Mouse (Mus musculus) midbrain, embryonic 15.5 days (tissue): Measurements from ENCODE around the gene Plscr3. TPM values are rescaled to one million over a fixed set of nuclear protein-coding genes. Genes with fewer than 3 reads are reported as not detected.

Source experiments
- ATAC-seq: fragments of 200-750 bp; cut with Nextera tagmentation; replicated peaks from 2 replicates; pipeline ENCODE4 v1.8.0; 2017; ENCODE audit warnings: moderate TSS enrichment
- H3K27ac ChIP-seq: fragments of 300-500 bp; sonication (generic); 2 replicates; pipeline ENCODE4 v1.5.1; 2015; ENCODE audit warnings: mild to moderate bottlenecking, inconsistent platforms
- H3K27me3 ChIP-seq: fragments of 300-500 bp; sonication (generic); replicated peaks from 2 replicates; pipeline ENCODE4 v1.6.1; 2015; ENCODE audit warnings: inconsistent platforms
- H3K36me3 ChIP-seq: fragments of 300-500 bp; sonication (generic); replicated peaks from 2 replicates; pipeline ENCODE4 v1.6.1; 2015; ENCODE audit warnings: inconsistent platforms
- H3K4me1 ChIP-seq: fragments of 300-500 bp; sonication (generic); 2 replicates; pipeline ENCODE4 v1.6.1; 2015; ENCODE audit warnings: inconsistent platforms
- H3K4me2 ChIP-seq: fragments of 300-500 bp; sonication (generic); 2 replicates; pipeline ENCODE4 v1.6.1; 2015; ENCODE audit warnings: inconsistent platforms, mild to moderate bottlenecking, moderate library complexity
- H3K4me3 ChIP-seq: fragments of 300-500 bp; sonication (generic); 2 replicates; pipeline ENCODE4 v1.5.1; 2015; ENCODE audit warnings: mild to moderate bottlenecking, inconsistent platforms
- H3K9ac ChIP-seq: fragments of 300-500 bp; sonication (generic); 2 replicates; pipeline ENCODE4 v1.6.1; 2015; ENCODE audit warnings: mild to moderate bottlenecking, inconsistent platforms
- H3K9me3 ChIP-seq: fragments of 300-500 bp; sonication (generic); 2 replicates; pipeline ENCODE4 v1.6.1; 2016; ENCODE audit warnings: inconsistent platforms
- WGBS: fragments of 180-500 bp; shearing (Covaris S2); methylation state at CpG from one replicate; pipeline ENCODE4 v1.1.7; 2015; ENCODE audit warnings: mixed read lengths; 5-methylcytosine and 5-hydroxymethylcytosine counted together
- polyA plus RNA-seq: library from polyadenylated mRNA; unstranded; fragments of >200 nt; fragmentation: Nextera tagmentation; extraction: Ambion mirVana; gene quantifications from 2 replicates; pipeline ENCODE4 v1.2.1, GENCODE M21; 2015

The Plscr3 gene
- polyA plus RNA-seq, 1 experiment from 2014 or later: 52.3 TPM

- H3K4me1 ChIP-seq: no peaks in the 10 kb centered on the region
- no peak for ATAC-seq
- H3K9ac ChIP-seq: no peak overlapping the region
- no peak overlapping the region for H3K4me3 ChIP-seq
- H3K27ac ChIP-seq: no peak overlapping the region
- H3K9me3 ChIP-seq: no peaks in the 10 kb centered on the region
- H3K27me3 ChIP-seq: no peaks in the 10 kb centered on the region
- 90% methylated on average over 7 of the region's 7 CpGs for WGBS
- no peak overlapping the region for H3K4me2 ChIP-seq
- H3K36me3 ChIP-seq: no peaks in the 10 kb centered on the region
Observed at GRCm38 (mm10) chr11:69871822-69872221, 25.6 kb downstream of the Plscr3 start.

- no peak overlapping the region for H3K4me3 ChIP-seq
- no peak overlapping the region for H3K27ac ChIP-seq
- H3K4me1 ChIP-seq: peaks cover 5% of the 10 kb centered on the region; the same call in 1 of the 2 replicates
- no peaks in the 10 kb centered on the region for H3K36me3 ChIP-seq
- no peak overlapping the region for H3K9ac ChIP-seq
- ATAC-seq: no peak
- no peaks in the 10 kb centered on the region for H3K27me3 ChIP-seq
- H3K4me2 ChIP-seq: no peak overlapping the region
- WGBS: 80% methylated on average over 4 of the region's 4 CpGs
- no peaks in the 10 kb centered on the region for H3K9me3 ChIP-seq
Observed at GRCm38 (mm10) chr11:69872451-69872850, 26.3 kb downstream of the Plscr3 start.

GRCm38 (mm10) chr11:69876186-69876585, 30.0 kb downstream of the Plscr3 start:
- H3K4me2 ChIP-seq: no peak overlapping the region
- WGBS: 77% methylated on average over 7 of the region's 7 CpGs
- ATAC-seq: no peak
- no peak overlapping the region for H3K9ac ChIP-seq
- H3K4me3 ChIP-seq: no peak overlapping the region
- no peak overlapping the region for H3K27ac ChIP-seq
- H3K9me3 ChIP-seq: no peaks in the 10 kb centered on the region
- H3K27me3 ChIP-seq: peaks cover 6% of the 10 kb centered on the region
- H3K36me3 ChIP-seq: no peaks in the 10 kb centered on the region
- peaks cover 23% of the 10 kb centered on the region for H3K4me1 ChIP-seq

- no peak overlapping the region for H3K27ac ChIP-seq
- H3K4me2 ChIP-seq: peak overlapping the region; percentile 31
- H3K4me3 ChIP-seq: no peak overlapping the region
- peaks cover 28% of the 10 kb centered on the region for H3K4me1 ChIP-seq
- H3K36me3 ChIP-seq: no peaks in the 10 kb centered on the region
- WGBS: 2% methylated on average over 12 of the region's 12 CpGs
- no peak overlapping the region for H3K9ac ChIP-seq
- no peak for ATAC-seq
- no peaks in the 10 kb centered on the region for H3K9me3 ChIP-seq
- H3K27me3 ChIP-seq: peaks cover 12% of the 10 kb centered on the region
Observed at GRCm38 (mm10) chr11:69876867-69877266, 30.7 kb downstream of the Plscr3 start.

- peaks cover 17% of the 10 kb centered on the region for H3K27me3 ChIP-seq
- H3K36me3 ChIP-seq: no peaks in the 10 kb centered on the region
- no peak within 1 kb of the TSS for H3K27ac ChIP-seq
- WGBS: 85% methylated on average over 11 of the region's 11 CpGs
- H3K4me2 ChIP-seq: peak within 1 kb of the TSS; percentile 31
- H3K4me3 ChIP-seq: no peak within 1 kb of the TSS
- ATAC-seq: no peak
- no peak within 1 kb of the TSS for H3K9ac ChIP-seq
- no peaks in the 10 kb centered on the region for H3K9me3 ChIP-seq
- peaks cover 28% of the 10 kb centered on the region for H3K4me1 ChIP-seq
Observed at GRCm38 (mm10) chr11:69877878-69878277, 31.7 kb downstream of the Plscr3 start, which contains the start of gene Tmem95. TSS of gene Tmem95 (minus strand) at chr11:69878018.

GRCm38 (mm10) chr11:69878399-69878798, 32.2 kb downstream of the Plscr3 start:
- no peak overlapping the region for H3K27ac ChIP-seq
- ATAC-seq: no peak
- no peak overlapping the region for H3K4me3 ChIP-seq
- peaks cover 17% of the 10 kb centered on the region for H3K27me3 ChIP-seq
- WGBS: 66% methylated on average over 3 of the region's 3 CpGs
- peaks cover 28% of the 10 kb centered on the region for H3K4me1 ChIP-seq
- H3K9me3 ChIP-seq: no peaks in the 10 kb centered on the region
- no peaks in the 10 kb centered on the region for H3K36me3 ChIP-seq
- H3K4me2 ChIP-seq: no peak overlapping the region
- no peak overlapping the region for H3K9ac ChIP-seq

- 90% methylated on average over 6 of the region's 6 CpGs for WGBS
- H3K27me3 ChIP-seq: peaks cover 17% of the 10 kb centered on the region
- no peaks in the 10 kb centered on the region for H3K36me3 ChIP-seq
- no peak for ATAC-seq
- H3K4me1 ChIP-seq: peaks cover 28% of the 10 kb centered on the region
- H3K4me3 ChIP-seq: no peak overlapping the region
- H3K4me2 ChIP-seq: no peak overlapping the region
- H3K27ac ChIP-seq: no peak overlapping the region
- H3K9ac ChIP-seq: no peak overlapping the region
- no peaks in the 10 kb centered on the region for H3K9me3 ChIP-seq
Observed at GRCm38 (mm10) chr11:69878952-69879351, 32.8 kb downstream of the Plscr3 start.

- 58% methylated on average over 15 of the region's 15 CpGs for WGBS
- no peak overlapping the region for H3K9ac ChIP-seq
- no peak overlapping the region for H3K27ac ChIP-seq
- peaks cover 28% of the 10 kb centered on the region for H3K4me1 ChIP-seq
- ATAC-seq: no peak
- H3K36me3 ChIP-seq: no peaks in the 10 kb centered on the region
- no peaks in the 10 kb centered on the region for H3K9me3 ChIP-seq
- H3K4me3 ChIP-seq: peak overlapping the region; percentile 42
- H3K27me3 ChIP-seq: peaks cover 17% of the 10 kb centered on the region
- peak overlapping the region; percentile 77 for H3K4me2 ChIP-seq
Observed at GRCm38 (mm10) chr11:69879711-69880110, 33.5 kb downstream of the Plscr3 start.

GRCm38 (mm10) chr11:69880506-69880852, 34.3 kb downstream of the Plscr3 start:
- Histone ChIP-seq H3K27ac (peak overlapping the region; percentile 51; the same call in 1 of the 2 replicates), H3K4me1 (peaks cover 28% of the 10 kb centered on the region), H3K4me3 (peak overlapping the region; percentile 42), H3K4me2 (peak overlapping the region; percentile 77), H3K9me3 (no peaks in the 10 kb centered on the region), H3K27me3 (peaks cover 17% of the 10 kb centered on the region), H3K36me3 (no peaks in the 10 kb centered on the region), H3K9ac (peak overlapping the region; percentile 26; the same call in 1 of the 2 replicates)
- ATAC-seq: peak; percentile 52; the same call in 1 of the 2 replicates
- under 1% methylated on average over 18 of the region's 18 CpGs for WGBS

- Histone ChIP-seq H3K9ac (peak within 1 kb of the TSS; percentile 26), H3K4me3 (peak within 1 kb of the TSS; percentile 42), H3K9me3 (no peaks in the 10 kb centered on the region), H3K27me3 (peaks cover 17% of the 10 kb centered on the region), H3K36me3 (no peaks in the 10 kb centered on the region), H3K4me2 (peak within 1 kb of the TSS; percentile 77), H3K4me1 (peaks cover 28% of the 10 kb centered on the region), H3K27ac (peak within 1 kb of the TSS; percentile 51)
- peak; percentile 73 for ATAC-seq
- WGBS: under 1% methylated on average over 46 of the region's 46 CpGs
Observed at GRCm38 (mm10) chr11:69880853-69881603, 34.9 kb downstream of the Plscr3 start, which contains the start of gene Kctd11. TSS of gene Kctd11 (minus strand) at chr11:69881406.

- H3K4me3 ChIP-seq: peak overlapping the region; percentile 42; the same call in 1 of the 2 replicates
- peak overlapping the region; percentile 77 for H3K4me2 ChIP-seq
- ATAC-seq: no peak
- H3K27ac ChIP-seq: 0 out of 2 replicates have a peak overlapping the region, but pooled peaks have one; percentile 51
- H3K27me3 ChIP-seq: peaks cover 17% of the 10 kb centered on the region
- no peaks in the 10 kb centered on the region for H3K9me3 ChIP-seq
- 0 out of 2 replicates have a peak overlapping the region, but pooled peaks have one; percentile 26 for H3K9ac ChIP-seq
- H3K4me1 ChIP-seq: peaks cover 26% of the 10 kb centered on the region
- no peaks in the 10 kb centered on the region for H3K36me3 ChIP-seq
- 62% methylated on average over 21 of the region's 21 CpGs for WGBS
Observed at GRCm38 (mm10) chr11:69881787-69882670, 35.9 kb downstream of the Plscr3 start.

- peaks cover 17% of the 10 kb centered on the region for H3K27me3 ChIP-seq
- H3K4me3 ChIP-seq: no peak overlapping the region
- WGBS: 57% methylated on average over 4 of the region's 4 CpGs
- H3K4me1 ChIP-seq: peaks cover 23% of the 10 kb centered on the region
- no peaks in the 10 kb centered on the region for H3K36me3 ChIP-seq
- no peak overlapping the region for H3K9ac ChIP-seq
- ATAC-seq: no peak
- no peaks in the 10 kb centered on the region for H3K9me3 ChIP-seq
- no peak overlapping the region for H3K27ac ChIP-seq
- H3K4me2 ChIP-seq: no peak overlapping the region
Observed at GRCm38 (mm10) chr11:69883066-69883465, 36.9 kb downstream of the Plscr3 start.
